Mouse (Mus musculus): ENCODE results near the gene Snx8.

Snx8 gene

GRCm38 (mm10) chr5:140342880-140343279 lies 46.2 kb downstream of the Snx8 start:
- DNase-seq: no peak

GRCm38 (mm10) chr5:140339836-140340235 lies 49.2 kb downstream of the Snx8 start:
- peak; percentile 24 to 49 for DNase-seq

GRCm38 (mm10) chr5:140338779-140339178 lies 50.3 kb downstream of the Snx8 start:
- no peak for DNase-seq

- DNase-seq: peak in 1 of 2 experiments; percentile 49
Measured at GRCm38 (mm10) chr5:140336680-140337079, 52.4 kb downstream of the Snx8 start.

- DNase-seq: peak in 1 of 2 experiments; percentile 28
Measured at GRCm38 (mm10) chr5:140333631-140334030, 55.4 kb downstream of the Snx8 start.

GRCm38 (mm10) chr5:140332519-140332918 lies 56.5 kb downstream of the Snx8 start:
- no peak for DNase-seq

GRCm38 (mm10) chr5:140331615-140332512 lies 57.2 kb downstream of the Snx8 start, which contains the start of gene Mrm2:
Mrm2 (minus strand) TSS chr5:140331898.
- peak; percentile 88 to 89 for DNase-seq

- no peak for DNase-seq
Measured at GRCm38 (mm10) chr5:140324058-140324457, 65.0 kb downstream of the Snx8 start.

GRCm38 (mm10) chr5:140321756-140322575 lies 67.1 kb downstream of the Snx8 start:
- no peak for DNase-seq

- peak; percentile 96 to 97 for DNase-seq
Measured at GRCm38 (mm10) chr5:140321042-140321755, 67.9 kb downstream of the Snx8 start, which contains the start of the genes Mad1l1 and Nudt1. Mad1l1 (minus strand) TSS chr5:140321552. Nudt1 (plus strand) TSS chr5:140321656.

- no peak for DNase-seq
Measured at GRCm38 (mm10) chr5:140316716-140317115, 72.3 kb downstream of the Snx8 start.

- no peak for DNase-seq
Measured at GRCm38 (mm10) chr5:140307602-140308001, 81.5 kb downstream of the Snx8 start.

- DNase-seq: no peak
Measured at GRCm38 (mm10) chr5:140306016-140306415, 83.0 kb downstream of the Snx8 start.

- no peak for DNase-seq
Measured at GRCm38 (mm10) chr5:140298291-140298690, 90.8 kb downstream of the Snx8 start.

GRCm38 (mm10) chr5:140292152-140292551 lies 96.9 kb downstream of the Snx8 start:
- DNase-seq: peak in 1 of 2 experiments; percentile 63
